Mouse (Mus musculus): ENCODE measurements at regions not wholly inside any gene's neighbourhood (a gene's known extent, or its start where the extent isn't known, plus 50 kb on each side); places are given as distances from the start of the nearest gene placed in this dataset.

GRCm38 (mm10) chr1:13938344-13938743, 2154.8 kb downstream of the 4930444P10Rik start:
- DNase-seq, result no peak

DNA sequence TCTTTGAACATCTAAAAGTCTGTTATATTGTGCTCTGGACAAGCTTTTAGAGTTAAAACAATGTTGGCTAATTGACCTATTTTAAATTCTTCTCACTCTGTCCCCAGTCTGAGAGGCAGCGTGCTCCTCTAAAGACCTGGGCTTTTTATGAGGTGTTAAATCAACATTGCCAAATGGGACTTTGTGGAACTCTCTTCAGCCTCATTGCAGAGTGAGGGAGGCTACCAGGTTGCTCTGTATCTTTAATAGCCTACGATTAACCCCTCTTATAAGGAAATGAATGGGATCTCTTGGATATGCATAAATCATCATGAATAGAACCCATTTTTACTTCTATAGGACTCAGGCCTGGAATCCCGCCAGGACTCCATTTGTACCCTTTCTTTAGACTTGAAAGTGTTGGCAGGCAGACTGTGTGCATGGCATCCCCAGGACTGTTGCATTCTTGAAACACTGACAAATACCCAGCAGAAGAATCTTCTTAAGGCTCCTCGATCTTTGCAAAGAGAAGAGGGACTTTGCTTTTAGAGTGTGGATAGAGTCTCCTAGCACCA, 2157.1 kb downstream of the 4930444P10Rik start:
- no peak for DNase-seq

GRCm38 (mm10) chr1:13928679-13929078, 2164.4 kb downstream of the 4930444P10Rik start:
- no peak for DNase-seq

- no peak for DNase-seq
Observed at GRCm38 (mm10) chr1:13927964-13928363, 2165.2 kb downstream of the 4930444P10Rik start.

DNA sequence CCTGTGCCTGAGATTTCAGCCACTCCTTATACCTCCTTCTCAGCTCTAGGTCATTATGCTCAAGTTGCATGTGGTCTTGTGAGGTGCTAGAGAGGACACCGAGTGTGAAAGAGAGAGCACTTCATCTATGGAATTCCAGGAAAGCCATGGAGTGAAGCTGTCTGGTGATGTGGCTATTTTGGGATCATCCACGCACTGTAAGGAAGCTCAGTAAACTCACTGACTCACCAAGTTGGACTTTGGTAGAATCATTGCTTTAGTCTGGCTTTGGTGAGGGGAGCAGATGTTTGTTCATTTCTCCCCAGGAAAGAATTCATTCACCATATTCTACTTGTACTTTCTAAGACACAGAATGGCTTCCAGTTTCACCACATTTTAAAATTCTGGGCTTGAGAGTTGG, 2167.1 kb downstream of the 4930444P10Rik start:
- no peak for DNase-seq

DNA sequence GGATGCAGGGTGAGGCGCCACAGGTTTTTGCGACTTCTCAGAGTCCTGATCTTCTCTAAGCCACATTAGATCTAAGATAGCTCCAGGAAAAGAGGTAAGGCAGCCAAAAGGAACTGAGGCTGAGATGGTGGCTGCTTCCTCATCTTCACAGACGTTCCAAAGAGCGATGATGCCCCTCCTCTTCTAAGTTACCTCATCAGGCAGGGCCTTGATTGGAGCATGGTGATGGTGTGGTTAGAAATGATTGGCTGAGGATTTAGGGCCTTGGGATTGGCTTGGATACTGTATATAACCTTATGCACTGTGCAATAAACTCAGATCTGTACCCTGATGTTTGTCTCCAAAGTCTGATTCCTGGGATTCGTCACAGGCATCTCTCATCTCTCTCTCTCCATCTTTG, 2177.9 kb downstream of the 4930444P10Rik start:
- DNase-seq, result no peak

DNA sequence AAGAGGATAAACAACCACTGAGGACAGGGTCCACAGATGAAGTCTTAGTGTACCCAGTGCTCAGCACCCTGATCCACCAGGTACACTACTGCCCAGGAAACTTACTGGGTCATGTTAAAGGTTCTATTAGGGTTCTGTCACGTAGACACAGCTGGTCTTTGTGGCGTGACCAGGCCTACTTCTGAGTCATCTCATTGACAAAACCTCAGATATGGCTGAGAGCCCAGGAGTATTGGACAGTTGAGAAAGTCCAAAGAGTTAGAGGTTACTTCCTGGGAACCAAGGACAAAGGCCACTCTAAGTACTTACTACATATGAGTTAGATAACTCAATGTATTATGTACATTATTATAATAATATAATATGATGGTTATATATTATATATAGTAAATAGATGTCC, 2214.0 kb downstream of the 4930444P10Rik start:
- no peak for DNase-seq

DNA sequence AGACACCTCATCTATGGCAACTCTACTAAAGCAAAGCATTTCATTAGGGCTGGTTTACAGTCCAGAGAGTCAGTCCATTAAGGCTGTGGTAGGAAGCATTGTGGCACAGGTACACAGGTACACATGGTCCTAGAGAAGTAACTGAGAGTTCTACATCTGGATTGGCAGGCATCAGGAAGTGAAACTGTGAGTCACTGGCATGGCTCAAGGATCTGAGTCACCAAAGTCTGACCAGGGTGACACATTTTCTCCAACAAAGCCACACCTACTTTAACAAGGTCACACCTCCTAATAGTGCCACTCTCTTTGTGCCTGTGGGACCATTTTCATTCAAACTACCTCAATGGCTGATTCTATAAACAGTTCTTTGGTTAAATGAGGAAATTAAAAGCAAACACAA, 2219.2 kb downstream of the 4930444P10Rik start:
- no peak for DNase-seq

DNA sequence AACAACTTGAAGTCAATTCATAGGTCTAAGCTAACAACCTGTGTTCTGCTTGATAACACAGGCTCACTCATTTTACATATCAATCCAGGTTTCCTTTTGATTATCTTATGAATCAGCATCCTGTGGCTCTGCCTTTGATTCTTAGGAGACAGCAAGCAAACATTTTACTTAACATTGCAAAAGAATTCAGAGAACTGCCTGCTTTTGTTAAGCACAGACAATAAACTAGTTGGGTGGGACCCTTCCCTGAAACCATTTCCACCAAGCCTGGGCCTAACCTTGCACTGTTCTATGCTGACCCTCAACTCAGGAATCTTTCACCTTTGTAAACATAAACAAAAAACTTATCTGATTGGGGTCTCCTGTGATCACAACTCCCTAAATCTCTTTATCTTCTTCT, 2220.6 kb downstream of the 4930444P10Rik start:
- DNase-seq, result no peak

GRCm38 (mm10) chr1:13870631-13871286, 2222.4 kb downstream of the 4930444P10Rik start:
- DNase-seq, result no peak

- DNase-seq, result no peak
Observed at GRCm38 (mm10) chr1:13865713-13866112, 2227.4 kb downstream of the 4930444P10Rik start.

- no peak for DNase-seq
Observed at GRCm38 (mm10) chr1:13863712-13864111, 2229.4 kb downstream of the 4930444P10Rik start.

DNA sequence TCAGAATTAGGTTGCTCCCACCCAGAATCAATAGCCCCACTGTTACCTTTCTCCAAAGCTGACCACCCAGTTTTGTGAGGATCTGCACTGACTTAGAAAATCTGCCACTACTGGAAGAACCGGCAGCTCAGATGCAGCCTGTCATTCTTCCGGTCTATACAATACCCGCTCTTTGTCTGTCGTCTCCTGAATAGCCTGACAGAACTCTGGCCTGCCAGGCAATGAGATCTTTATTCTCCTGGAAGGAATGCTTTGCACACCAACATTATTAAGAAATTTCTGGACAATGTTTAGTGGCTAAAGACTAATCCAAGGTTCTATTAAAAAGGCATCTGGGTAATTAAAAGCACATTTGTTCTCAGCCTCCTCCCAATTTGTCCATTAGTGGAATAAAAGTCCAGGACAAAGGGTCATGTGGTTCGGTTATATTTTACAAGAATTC, 2232.0 kb downstream of the 4930444P10Rik start:
- DNase-seq, result no peak

GRCm38 (mm10) chr1:13860469-13860868, 2232.7 kb downstream of the 4930444P10Rik start:
- DNase-seq, result no peak

- no peak for DNase-seq
Observed at GRCm38 (mm10) chr1:13859723-13860122, 2233.4 kb downstream of the 4930444P10Rik start.

GRCm38 (mm10) chr1:13858371-13859018, 2234.6 kb downstream of the 4930444P10Rik start:
- DNase-seq, result no peak

DNA sequence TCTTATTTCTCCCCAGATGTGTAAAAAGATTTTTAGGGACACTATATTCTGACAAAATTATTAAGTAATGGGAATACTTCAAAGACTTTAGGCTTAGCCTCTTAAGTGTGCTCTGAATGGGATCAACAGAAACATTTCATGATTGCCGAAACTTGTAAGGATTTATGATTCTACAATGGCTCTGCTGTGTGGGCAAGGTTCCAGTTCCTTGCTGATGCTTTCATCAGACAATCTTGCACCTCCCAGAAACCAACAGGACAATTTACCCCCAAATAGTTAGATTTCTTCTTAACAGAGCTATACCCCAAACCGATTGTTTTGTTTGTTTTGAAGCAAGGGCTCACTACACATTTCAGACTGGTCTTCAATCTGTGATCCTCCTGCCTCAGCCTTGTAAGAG, 2236.1 kb downstream of the 4930444P10Rik start:
- no peak for DNase-seq

- no peak for DNase-seq
Observed at GRCm38 (mm10) chr1:13851144-13851543, 2242.0 kb downstream of the 4930444P10Rik start.

- no peak for DNase-seq
Observed at GRCm38 (mm10) chr1:13849071-13849470, 2244.1 kb downstream of the 4930444P10Rik start.

GRCm38 (mm10) chr1:13846336-13846865, 2246.7 kb downstream of the 4930444P10Rik start:
- no peak for DNase-seq

DNA sequence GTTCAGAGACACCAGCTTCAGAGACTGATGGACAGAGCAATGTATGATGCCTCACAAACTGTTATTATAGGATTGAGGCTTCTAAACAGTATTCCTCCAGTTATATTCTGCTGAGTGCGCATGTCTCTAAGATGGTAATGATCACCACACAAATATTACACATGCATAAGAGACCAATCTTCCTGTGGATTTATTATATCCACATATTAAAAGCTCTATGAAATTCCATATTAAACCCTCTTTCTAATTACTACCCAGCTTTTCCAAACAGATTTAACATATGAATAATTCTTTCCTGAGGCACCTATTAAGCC, 2252.9 kb downstream of the 4930444P10Rik start:
- DNase-seq, result no peak

GRCm38 (mm10) chr1:13839619-13840308, 2253.4 kb downstream of the 4930444P10Rik start:
- peak; percentile 9 for DNase-seq

All from liver (tissue).